Mouse (Mus musculus): ENCODE measurements around the gene Padi3. TPM values are rescaled to one million over a fixed set of nuclear protein-coding genes. Genes with fewer than 3 reads are reported as not detected.

Padi3 gene
- polyA plus RNA-seq, 1 experiment = not detected

DNA sequence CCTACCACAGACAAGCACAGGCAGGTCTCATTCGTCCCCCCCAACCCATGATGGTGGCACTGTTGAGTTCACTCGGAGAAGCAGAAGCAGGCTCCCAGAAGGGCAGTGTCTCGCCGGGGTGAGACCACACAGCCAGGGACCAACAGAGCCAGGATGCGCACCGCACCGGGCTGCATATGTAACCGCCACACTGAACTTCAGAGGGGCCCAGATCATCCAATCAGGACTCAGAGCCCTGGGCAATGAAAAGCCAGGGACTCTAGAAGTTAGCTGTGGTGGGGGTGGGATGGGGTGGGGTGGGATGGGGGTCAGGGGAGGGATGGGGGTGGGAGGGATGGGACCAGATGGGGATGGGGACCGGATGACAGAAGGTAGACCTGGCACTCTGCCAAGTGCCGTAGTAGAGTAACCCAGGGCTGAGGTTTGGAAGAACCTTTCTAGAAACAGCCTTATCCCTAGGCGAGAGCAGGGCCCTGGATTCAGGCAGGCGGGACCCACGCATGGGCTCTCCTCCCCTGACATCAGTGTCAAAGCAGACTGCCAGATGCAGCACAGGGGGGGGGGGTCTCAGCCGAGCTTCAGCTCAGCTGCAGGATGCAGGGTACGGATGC, 33.3 kb upstream of the Padi3 start:
- no peak overlapping the region for H3K4me3 ChIP-seq (ENCODE audit: insufficient read depth, low read length)
- H3K27ac ChIP-seq (ENCODE audit: insufficient read depth, low read length) = no peak overlapping the region
- H3K4me1 ChIP-seq (ENCODE audit: control insufficient read depth, insufficient read depth, low read length) = no peaks in the 10 kb centered on the region
- TF ChIP-seq POLR2A (IDR thresholded peaks at IDR 0.05; ENCODE audit: extremely low read depth, insufficient read depth, low read length) (no peak), CTCF (IDR thresholded peaks at IDR 0.05; ENCODE audit: extremely low read depth, insufficient read depth, low read length) (no peak)

DNA sequence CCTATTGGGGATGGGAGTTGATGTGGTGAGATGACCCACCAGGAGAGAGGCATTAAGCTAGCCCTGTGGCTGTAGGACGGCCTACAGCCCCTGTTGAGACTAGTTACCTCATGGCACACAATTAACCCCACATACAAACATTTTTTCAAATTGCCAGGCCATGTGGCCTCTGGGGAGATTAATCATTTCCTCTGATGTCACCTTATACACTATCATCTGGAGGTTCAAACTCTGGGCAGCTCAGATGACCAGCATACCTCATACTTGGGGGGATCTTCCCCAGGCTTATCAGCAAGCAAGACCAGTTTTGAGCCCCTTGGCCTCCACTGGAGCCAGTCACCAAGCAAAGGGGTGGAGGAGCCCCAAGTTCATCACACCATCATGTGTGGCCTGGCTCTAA, 32.5 kb upstream of the Padi3 start:
- TF ChIP-seq CTCF (IDR thresholded peaks at IDR 0.05; ENCODE audit: extremely low read depth, insufficient read depth, low read length) (no peak), POLR2A (IDR thresholded peaks at IDR 0.05; ENCODE audit: extremely low read depth, insufficient read depth, low read length) (no peak)
- no peaks in the 10 kb centered on the region for H3K4me1 ChIP-seq (ENCODE audit: control insufficient read depth, insufficient read depth, low read length)
- no peak overlapping the region for H3K4me3 ChIP-seq (ENCODE audit: insufficient read depth, low read length)
- no peak overlapping the region for H3K27ac ChIP-seq (ENCODE audit: insufficient read depth, low read length)

DNA sequence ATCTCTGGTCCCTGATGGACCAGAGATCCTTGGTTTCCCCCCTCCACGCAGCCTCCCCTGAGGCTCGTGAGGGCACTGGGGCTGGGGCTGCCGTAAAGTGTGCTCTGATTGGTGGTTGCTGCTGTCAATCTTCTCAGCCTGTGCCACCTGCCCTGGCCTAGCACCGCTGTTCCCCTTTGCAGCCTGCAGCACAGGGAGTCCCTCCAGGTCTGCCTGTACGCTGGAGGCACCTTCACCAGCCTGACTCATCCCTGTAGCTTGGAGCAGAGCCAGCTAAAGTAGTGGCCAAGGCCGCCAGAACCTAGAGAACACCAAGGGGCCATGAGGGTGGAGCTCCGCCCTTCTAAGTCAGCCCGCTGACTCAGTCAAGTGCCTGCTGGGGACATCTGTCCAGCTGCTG, 27.4 kb upstream of the Padi3 start:
- Histone ChIP-seq H3K4me3 (ENCODE audit: insufficient read depth, low read length) (no peak overlapping the region), H3K27ac (ENCODE audit: insufficient read depth, low read length) (no peak overlapping the region), H3K4me1 (ENCODE audit: control insufficient read depth, insufficient read depth, low read length) (no peaks in the 10 kb centered on the region)
- TF ChIP-seq POLR2A (IDR thresholded peaks at IDR 0.05; ENCODE audit: extremely low read depth, insufficient read depth, low read length) = no peak
- TF ChIP-seq CTCF (IDR thresholded peaks at IDR 0.05; ENCODE audit: extremely low read depth, insufficient read depth, low read length) = no peak

DNA sequence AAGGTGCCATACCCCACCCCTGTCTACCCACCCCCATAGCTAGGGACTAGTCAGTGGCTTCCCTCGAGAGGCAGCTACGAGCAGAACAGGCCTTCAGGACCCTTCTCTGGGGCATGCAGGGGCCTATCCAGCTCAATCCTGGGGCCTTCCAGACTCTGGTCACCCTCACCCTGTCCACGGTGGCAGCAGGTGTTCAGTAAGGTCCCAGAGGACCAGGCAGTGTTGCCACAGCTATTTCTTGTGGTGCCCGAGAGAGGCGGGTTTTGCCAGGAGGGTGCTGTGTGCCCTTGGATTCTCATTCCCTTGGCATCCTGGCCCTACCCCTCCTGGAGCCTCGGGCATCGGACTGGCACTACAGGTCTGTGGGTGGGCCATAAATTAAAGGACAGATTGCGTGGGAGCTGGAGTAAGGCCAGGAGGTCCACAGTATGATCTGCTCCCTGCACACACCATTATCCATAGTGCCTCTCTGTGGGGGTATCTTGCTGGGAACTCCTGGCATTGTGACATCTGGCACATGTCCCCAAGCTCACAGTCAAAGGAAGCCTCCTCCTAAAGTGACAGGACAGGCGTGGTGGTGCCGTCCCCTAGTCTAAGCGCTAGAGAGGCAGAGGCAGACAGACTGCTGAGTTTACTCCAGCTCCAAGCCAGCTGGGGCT, 25.9 kb upstream of the Padi3 start:
- Histone ChIP-seq H3K4me3 (ENCODE audit: insufficient read depth, low read length) (no peak overlapping the region), H3K27ac (ENCODE audit: insufficient read depth, low read length) (no peak overlapping the region), H3K4me1 (ENCODE audit: control insufficient read depth, insufficient read depth, low read length) (no peaks in the 10 kb centered on the region)
- no peak for TF ChIP-seq CTCF (IDR thresholded peaks at IDR 0.05; ENCODE audit: extremely low read depth, insufficient read depth, low read length)
- no peak for TF ChIP-seq POLR2A (IDR thresholded peaks at IDR 0.05; ENCODE audit: extremely low read depth, insufficient read depth, low read length)

DNA sequence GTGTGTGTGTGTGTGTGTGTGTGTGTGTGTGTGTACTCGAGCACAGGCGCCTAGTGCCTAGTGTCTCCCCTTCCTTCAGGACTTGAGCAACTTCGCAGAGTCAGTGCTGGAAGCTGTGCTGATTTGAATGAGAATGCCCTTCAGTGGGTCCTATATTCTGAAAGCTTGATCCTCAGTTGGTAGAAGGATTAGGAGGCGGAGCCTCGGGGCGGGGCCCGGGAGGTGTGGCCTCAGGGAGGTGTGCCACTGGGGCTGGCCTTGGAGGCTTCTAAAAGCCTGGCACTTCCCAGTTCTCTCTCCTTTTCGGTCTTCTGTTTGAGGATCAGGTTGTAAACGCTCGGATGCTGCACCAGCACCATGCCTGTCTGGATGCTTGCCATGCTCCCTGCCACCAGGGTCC, 25.2 kb upstream of the Padi3 start:
- TF ChIP-seq CTCF (IDR thresholded peaks at IDR 0.05; ENCODE audit: extremely low read depth, insufficient read depth, low read length) (no peak), POLR2A (IDR thresholded peaks at IDR 0.05; ENCODE audit: extremely low read depth, insufficient read depth, low read length) (no peak)
- Histone ChIP-seq H3K27ac (ENCODE audit: insufficient read depth, low read length) (no peak overlapping the region), H3K4me3 (ENCODE audit: insufficient read depth, low read length) (no peak overlapping the region)

DNA sequence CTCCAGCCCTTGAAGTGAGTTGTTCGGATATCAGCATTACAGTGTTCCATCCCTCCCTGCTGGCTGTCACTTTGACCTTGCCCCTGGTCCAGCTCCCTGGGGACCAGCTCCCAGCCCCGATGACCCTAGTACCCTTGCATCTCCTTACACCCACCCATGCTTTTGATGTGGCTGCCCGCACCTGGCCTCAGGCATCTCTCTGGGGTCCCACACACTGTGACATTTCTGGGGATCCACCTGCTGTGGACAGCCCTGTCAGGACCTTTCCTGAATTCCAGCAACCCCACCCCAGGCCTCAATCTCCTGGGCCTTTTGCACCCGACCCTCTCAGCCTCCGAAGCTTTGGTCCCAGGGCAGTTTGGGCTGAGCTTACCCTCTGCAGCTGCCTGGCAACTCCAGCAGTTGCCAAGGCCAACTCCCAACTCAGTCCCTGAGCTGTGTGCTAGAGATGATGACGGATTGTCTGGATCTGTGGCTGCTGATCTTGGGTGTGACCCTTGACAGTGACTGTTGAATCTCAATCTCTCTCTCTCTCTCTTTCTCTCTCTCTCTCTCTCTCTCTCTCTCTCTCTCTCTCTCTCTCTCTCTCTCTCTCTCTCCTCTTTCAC, 24.0 kb upstream of the Padi3 start:
- H3K27ac ChIP-seq (ENCODE audit: insufficient read depth, low read length) = no peak overlapping the region
- no peaks in the 10 kb centered on the region for H3K4me1 ChIP-seq (ENCODE audit: control insufficient read depth, insufficient read depth, low read length)
- TF ChIP-seq CTCF (IDR thresholded peaks at IDR 0.05; ENCODE audit: extremely low read depth, insufficient read depth, low read length) (no peak), POLR2A (IDR thresholded peaks at IDR 0.05; ENCODE audit: extremely low read depth, insufficient read depth, low read length) (no peak)
- H3K4me3 ChIP-seq (ENCODE audit: insufficient read depth, low read length) = no peak overlapping the region

More for the DNA sequence above, 25.2 kb upstream of the Padi3 start:
- no peaks in the 10 kb centered on the region for H3K4me1 ChIP-seq (ENCODE audit: control insufficient read depth, insufficient read depth, low read length)

DNA sequence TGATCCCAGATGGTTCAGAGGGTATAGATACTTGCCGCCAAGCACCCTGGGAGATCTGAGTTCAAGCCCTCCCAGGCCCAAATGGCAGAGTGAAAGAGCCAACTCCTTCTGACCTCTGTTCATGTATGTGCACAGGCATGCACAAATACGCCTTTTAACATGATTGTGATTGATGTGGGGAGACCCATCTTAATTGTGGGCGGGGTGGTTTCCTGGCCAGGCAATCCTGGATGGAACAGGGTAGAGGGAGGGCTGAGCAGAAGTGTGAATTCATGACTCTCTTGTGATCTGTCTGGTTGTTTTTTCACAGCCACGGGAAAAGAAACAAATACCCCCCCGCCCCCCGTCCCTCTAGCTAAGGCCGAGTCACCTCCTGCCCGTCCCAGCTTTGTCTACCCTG, 22.4 kb upstream of the Padi3 start:
- H3K27ac ChIP-seq (ENCODE audit: insufficient read depth, low read length) = no peak overlapping the region
- TF ChIP-seq POLR2A (IDR thresholded peaks at IDR 0.05; ENCODE audit: extremely low read depth, insufficient read depth, low read length) (no peak), CTCF (IDR thresholded peaks at IDR 0.05; ENCODE audit: extremely low read depth, insufficient read depth, low read length) (no peak)
- no peaks in the 10 kb centered on the region for H3K4me1 ChIP-seq (ENCODE audit: control insufficient read depth, insufficient read depth, low read length)
- no peak overlapping the region for H3K4me3 ChIP-seq (ENCODE audit: insufficient read depth, low read length)

DNA sequence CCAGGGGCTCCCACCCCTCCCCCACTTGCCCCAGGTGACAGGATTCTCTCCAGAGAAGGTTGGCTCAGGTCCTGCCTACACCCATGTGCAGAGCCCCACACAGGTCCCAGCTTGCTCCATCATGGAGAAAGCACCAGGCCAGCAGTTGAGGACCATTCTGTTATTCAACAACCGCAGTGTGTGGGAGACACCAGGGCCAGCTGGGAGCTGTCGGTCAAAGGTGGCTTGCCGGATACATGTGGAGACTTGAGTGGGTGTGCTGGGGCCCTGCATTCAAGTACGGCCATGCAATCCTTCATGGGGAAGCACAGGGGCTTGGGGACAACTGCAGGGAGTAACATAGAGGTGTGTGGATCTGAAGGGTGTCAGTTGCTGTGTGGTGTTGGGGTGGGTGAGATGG, 21.4 kb upstream of the Padi3 start:
- H3K27ac ChIP-seq (ENCODE audit: insufficient read depth, low read length) = no peak overlapping the region
- H3K4me1 ChIP-seq (ENCODE audit: control insufficient read depth, insufficient read depth, low read length) = no peaks in the 10 kb centered on the region
- no peak for TF ChIP-seq CTCF (IDR thresholded peaks at IDR 0.05; ENCODE audit: extremely low read depth, insufficient read depth, low read length)
- TF ChIP-seq POLR2A (IDR thresholded peaks at IDR 0.05; ENCODE audit: extremely low read depth, insufficient read depth, low read length) = no peak
- H3K4me3 ChIP-seq (ENCODE audit: insufficient read depth, low read length) = no peak overlapping the region

DNA sequence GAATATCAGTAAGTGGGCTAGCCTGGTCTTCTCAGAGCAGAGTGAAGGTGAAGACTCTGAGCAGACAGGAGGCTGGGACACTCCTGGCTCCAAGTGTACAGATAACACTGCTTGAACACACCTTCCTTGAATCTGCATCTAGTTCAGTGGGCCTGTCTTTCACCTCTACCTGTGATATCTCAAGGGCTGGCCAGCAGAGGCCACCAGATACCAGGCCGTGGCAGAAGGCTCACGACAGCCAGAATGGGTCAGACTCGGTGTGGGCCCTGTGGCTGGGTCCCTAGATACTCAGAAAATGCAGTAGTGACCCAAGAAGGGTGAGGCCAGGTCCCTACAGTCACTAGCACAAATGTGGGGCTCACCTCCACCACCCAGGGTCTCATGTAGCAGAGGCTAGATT, 16.8 kb upstream of the Padi3 start:
- TF ChIP-seq CTCF (IDR thresholded peaks at IDR 0.05; ENCODE audit: extremely low read depth, insufficient read depth, low read length) = no peak
- TF ChIP-seq POLR2A (IDR thresholded peaks at IDR 0.05; ENCODE audit: extremely low read depth, insufficient read depth, low read length) = no peak
- H3K4me3 ChIP-seq (ENCODE audit: insufficient read depth, low read length) = no peak overlapping the region
- H3K27ac ChIP-seq (ENCODE audit: insufficient read depth, low read length) = no peak overlapping the region
- H3K4me1 ChIP-seq (ENCODE audit: control insufficient read depth, insufficient read depth, low read length) = no peaks in the 10 kb centered on the region

DNA sequence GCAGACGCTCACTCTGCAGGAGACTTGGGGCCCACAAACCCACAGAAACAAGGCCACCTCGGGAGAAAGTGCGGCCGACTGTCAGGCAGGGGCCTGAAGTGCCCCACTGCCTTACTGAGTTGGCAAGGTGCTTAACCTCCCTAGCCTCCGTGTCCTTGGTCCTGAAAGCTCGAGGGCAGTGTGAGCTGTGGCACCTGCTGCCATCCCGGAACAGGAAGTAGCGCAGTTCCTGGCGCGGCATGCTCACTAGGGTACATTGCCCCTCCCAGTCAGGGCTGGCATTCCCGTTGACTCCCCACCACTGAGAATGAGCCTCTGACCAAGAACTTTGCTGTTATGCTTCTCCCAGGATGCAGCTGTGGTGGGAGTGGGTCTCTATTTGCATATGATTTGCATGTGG, 15.5 kb upstream of the Padi3 start:
- TF ChIP-seq CTCF (IDR thresholded peaks at IDR 0.05; ENCODE audit: extremely low read depth, insufficient read depth, low read length) (no peak), POLR2A (IDR thresholded peaks at IDR 0.05; ENCODE audit: extremely low read depth, insufficient read depth, low read length) (no peak)
- Histone ChIP-seq H3K27ac (ENCODE audit: insufficient read depth, low read length) (no peak overlapping the region), H3K4me1 (ENCODE audit: control insufficient read depth, insufficient read depth, low read length) (no peaks in the 10 kb centered on the region), H3K4me3 (ENCODE audit: insufficient read depth, low read length) (no peak overlapping the region)
